Mouse (Mus musculus) embryo, embryonic 10.5 days (tissue): ENCODE measurements at regions not wholly inside any gene's neighbourhood (a gene's known extent, or its start where the extent isn't known, plus 50 kb on each side); places are given as distances from the start of the nearest gene placed in this dataset.

Source experiments
- DNase-seq: peaks from one replicate; pipeline ENCODE4 v3.0.0-alpha.2; 2015; ENCODE audit warnings: low spot score

- no peak for DNase-seq
Observed at GRCm38 (mm10) chr15:48860627-48861026, 5024.1 kb upstream of the Gm7489 start.

- DNase-seq: no peak
Observed at GRCm38 (mm10) chr15:48898546-48898945, 4986.2 kb upstream of the Gm7489 start.

- DNase-seq: no peak
Observed at GRCm38 (mm10) chr15:48904687-48905086, 4980.0 kb upstream of the Gm7489 start.

GRCm38 (mm10) chr15:48925940-48926339 is 4958.8 kb upstream of the Gm7489 start:
- peak; percentile 35 for DNase-seq

GRCm38 (mm10) chr15:48946150-48946549 is 4938.6 kb upstream of the Gm7489 start:
- no peak for DNase-seq

GRCm38 (mm10) chr15:48976176-48976575 is 4908.5 kb upstream of the Gm7489 start:
- no peak for DNase-seq

- DNase-seq: no peak
Observed at GRCm38 (mm10) chr15:48976583-48976982, 4908.1 kb upstream of the Gm7489 start.
